Mouse (Mus musculus) kidney, embryonic 16.5 days (tissue): ENCODE measurements around the gene Glod4. TPM values are rescaled to one million over a fixed set of nuclear protein-coding genes. Genes with fewer than 3 reads are reported as not detected.

Source experiments
- ATAC-seq: fragments of 200-750 bp; cut with Nextera tagmentation; 2 replicates; pipeline ENCODE4 v1.8.0; 2017; ENCODE audit warnings: moderate TSS enrichment; ENCODE audit not compliant: low FRiP score, low TSS enrichment
- H3K27ac ChIP-seq: fragments of 300-500 bp; sonication (generic); 2 replicates; pipeline ENCODE4 v1.5.1; 2014; ENCODE audit warnings: low read length
- H3K27me3 ChIP-seq: fragments of 300-500 bp; sonication (generic); 2 replicates; pipeline ENCODE4 v1.6.1; 2014; ENCODE audit warnings: low read length, control low read depth, mixed read lengths; ENCODE audit not compliant: insufficient read depth
- H3K36me3 ChIP-seq: fragments of 300-500 bp; sonication (generic); 2 replicates; pipeline ENCODE4 v1.6.1; 2014; ENCODE audit warnings: low read length, control low read depth, mixed read lengths; ENCODE audit not compliant: insufficient read depth
- H3K4me1 ChIP-seq: fragments of 300-500 bp; sonication (generic); 2 replicates; pipeline ENCODE4 v1.6.1; 2014; ENCODE audit warnings: low read length, control low read depth, mixed read lengths; ENCODE audit not compliant: insufficient read depth
- H3K4me2 ChIP-seq: fragments of 300-500 bp; sonication (generic); replicated peaks from 2 replicates; pipeline ENCODE4 v1.6.1; 2014; ENCODE audit warnings: low read depth, low read length
- H3K4me3 ChIP-seq: fragments of 300-500 bp; sonication (generic); 2 replicates; pipeline ENCODE4 v1.5.1; 2014; ENCODE audit warnings: mild to moderate bottlenecking, low read length
- H3K9ac ChIP-seq: fragments of 300-500 bp; sonication (generic); replicated peaks from 2 replicates; pipeline ENCODE4 v1.6.1; 2014; ENCODE audit warnings: low read length
- H3K9me3 ChIP-seq: fragments of 300-500 bp; sonication (generic); 2 replicates; pipeline ENCODE4 v1.6.1; 2016; ENCODE audit warnings: low read length, control low read depth
- WGBS: fragments of 180-500 bp; shearing (Covaris S2); extraction: QIAGEN DNeasy Blood & Tissue Kit; methylation state at CpG from one replicate; pipeline ENCODE4 v1.1.7; 2014; 5-methylcytosine and 5-hydroxymethylcytosine counted together
- polyA plus RNA-seq: library from polyadenylated mRNA; unstranded; fragments of >200 nt; fragmentation: Nextera tagmentation; extraction: Ambion mirVana; gene quantifications from 2 replicates; pipeline ENCODE4 v1.2.1, GENCODE M21; 2015

Gene Glod4
- polyA plus RNA-seq, 1 experiment from 2014 or later, result 142 TPM

DNA sequence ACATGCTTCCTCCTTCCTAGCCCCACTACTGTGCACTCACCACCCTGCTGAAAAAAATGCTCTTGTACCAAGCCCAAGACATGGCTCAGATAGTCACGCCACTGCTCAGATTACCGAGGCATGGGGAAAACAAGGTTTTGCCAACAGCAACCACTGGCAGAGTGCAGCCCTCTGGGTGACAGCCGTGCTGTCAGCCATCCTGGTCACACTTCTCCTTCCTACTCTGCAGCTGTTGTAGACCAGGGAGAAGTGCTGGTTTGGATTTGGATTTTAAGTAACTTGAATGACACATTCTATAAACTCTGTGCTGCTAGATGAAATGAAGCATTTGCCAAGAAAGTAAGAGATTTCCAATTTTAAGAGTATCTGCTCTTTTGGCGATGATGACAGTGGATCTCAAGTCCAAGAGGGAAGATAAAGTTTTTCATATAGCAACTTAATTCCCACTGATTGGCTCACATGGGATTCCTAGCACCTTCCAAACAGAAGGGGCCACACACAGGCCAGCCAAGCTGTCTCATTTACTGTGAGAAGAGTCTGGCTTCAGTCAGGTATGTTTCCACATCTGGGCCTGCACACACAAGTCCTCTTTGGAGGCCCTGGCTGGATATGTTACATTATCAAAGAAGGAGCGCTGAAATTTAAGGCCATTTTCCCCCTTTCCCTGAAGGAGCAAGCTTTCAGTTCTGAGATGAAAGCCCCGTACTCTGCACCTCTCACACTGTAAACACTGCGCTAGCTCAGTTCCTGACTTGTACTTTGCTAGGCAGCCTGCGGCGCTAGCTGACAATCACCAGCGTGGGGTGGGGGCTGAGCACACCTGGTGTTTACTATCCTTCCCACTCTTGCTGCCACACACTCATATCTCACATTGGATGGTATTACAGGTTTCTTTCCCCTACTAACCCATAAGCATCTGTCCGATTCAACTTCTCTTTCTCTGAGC lies 136.7 kb downstream of the Glod4 start:
- H3K27me3 ChIP-seq, result no peaks in the 10 kb centered on the region
- H3K9me3 ChIP-seq, result no peaks in the 10 kb centered on the region
- no peak for ATAC-seq
- H3K4me3 ChIP-seq, result no peak overlapping the region
- WGBS, result 75% methylated on average over 11 of the region's 11 CpGs
- no peak overlapping the region for H3K27ac ChIP-seq
- no peaks in the 10 kb centered on the region for H3K36me3 ChIP-seq
- H3K9ac ChIP-seq, result no peak overlapping the region
- no peak overlapping the region for H3K4me2 ChIP-seq
- peaks cover 8% of the 10 kb centered on the region; the same call in 1 of the 2 replicates for H3K4me1 ChIP-seq

DNA sequence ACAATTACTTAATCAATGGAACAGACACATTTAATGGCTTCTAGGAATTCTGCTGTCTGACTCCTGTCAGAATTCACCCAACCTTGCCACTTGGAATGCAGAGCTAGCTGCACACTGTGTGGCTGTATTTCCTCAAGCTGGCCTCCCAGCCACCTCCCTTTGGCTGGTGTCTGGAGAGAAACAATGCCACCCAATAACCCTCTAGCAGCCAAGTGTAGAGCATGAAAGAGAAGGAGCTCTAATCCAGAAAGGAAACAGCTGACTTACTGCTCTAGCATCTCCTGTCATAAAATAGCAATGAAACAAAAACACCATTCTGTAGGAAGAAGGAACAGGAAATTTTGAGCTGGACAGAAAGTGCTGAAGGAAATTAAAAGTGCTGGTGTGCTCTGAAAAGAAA lies 142.4 kb downstream of the Glod4 start:
- Histone ChIP-seq H3K9me3 (no peaks in the 10 kb centered on the region), H3K27me3 (no peaks in the 10 kb centered on the region), H3K27ac (peak overlapping the region; percentile 64), H3K4me2 (no peak overlapping the region), H3K4me3 (no peak overlapping the region), H3K4me1 (peaks cover 34% of the 10 kb centered on the region), H3K36me3 (0 out of 2 replicates have a peak, but pooled peaks cover 2% of the 10 kb centered on the region), H3K9ac (no peak overlapping the region)
- no peak for ATAC-seq

- 18% methylated on average over 4 of the region's 4 CpGs for WGBS
- H3K4me1 ChIP-seq, result peaks cover 34% of the 10 kb centered on the region
- H3K27ac ChIP-seq, result peak overlapping the region; percentile 80
- H3K4me3 ChIP-seq, result no peak overlapping the region
- H3K9ac ChIP-seq, result no peak overlapping the region
- H3K36me3 ChIP-seq, result 0 out of 2 replicates have a peak, but pooled peaks cover 2% of the 10 kb centered on the region
- ATAC-seq, result peak; percentile 61; the same call in 1 of the 2 replicates
- no peak overlapping the region for H3K4me2 ChIP-seq
- H3K9me3 ChIP-seq, result no peaks in the 10 kb centered on the region
- no peaks in the 10 kb centered on the region for H3K27me3 ChIP-seq
Measured at GRCm38 (mm10) chr11:76099193-76099975, 144.1 kb downstream of the Glod4 start.

GRCm38 (mm10) chr11:76093610-76094009 lies 149.9 kb downstream of the Glod4 start:
- Histone ChIP-seq H3K36me3 (0 out of 2 replicates have a peak, but pooled peaks cover 2% of the 10 kb centered on the region), H3K9me3 (no peaks in the 10 kb centered on the region), H3K4me2 (no peak overlapping the region), H3K27me3 (no peaks in the 10 kb centered on the region), H3K9ac (no peak overlapping the region), H3K4me3 (no peak overlapping the region), H3K27ac (no peak overlapping the region), H3K4me1 (peaks cover 3% of the 10 kb centered on the region; the same call in 1 of the 2 replicates)
- ATAC-seq, result no peak
- WGBS, result 88% methylated on average over 8 of the region's 8 CpGs

- H3K4me1 ChIP-seq, result no peaks in the 10 kb centered on the region
- peaks cover 3% of the 10 kb centered on the region; the same call in 1 of the 2 replicates for H3K36me3 ChIP-seq
- H3K4me2 ChIP-seq, result no peak overlapping the region
- ATAC-seq, result no peak
- 70% methylated on average over 6 of the region's 6 CpGs for WGBS
- no peak overlapping the region for H3K4me3 ChIP-seq
- H3K9me3 ChIP-seq, result no peaks in the 10 kb centered on the region
- H3K27ac ChIP-seq, result no peak overlapping the region
- no peak overlapping the region for H3K9ac ChIP-seq
- no peaks in the 10 kb centered on the region for H3K27me3 ChIP-seq
Measured at GRCm38 (mm10) chr11:76089776-76090175, 153.7 kb downstream of the Glod4 start.

DNA sequence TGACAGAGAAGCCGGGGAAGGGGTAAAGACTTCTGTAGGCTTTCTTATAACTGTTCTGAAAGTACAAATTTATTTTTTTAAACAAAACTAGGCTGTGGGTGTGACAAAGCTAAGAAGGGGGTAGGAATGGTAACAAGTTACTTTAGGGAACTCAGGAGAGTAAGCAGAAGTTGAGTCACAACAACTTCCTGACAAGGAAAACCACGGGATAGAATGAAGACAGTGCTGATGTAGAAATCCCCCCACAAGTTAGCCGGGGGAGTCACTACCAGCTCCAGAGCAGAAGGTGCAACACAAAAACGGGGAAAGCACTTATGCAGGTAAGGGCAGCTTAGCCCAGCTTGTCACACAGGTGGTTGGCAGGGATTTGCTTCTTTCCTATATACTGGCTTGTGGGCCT lies 155.0 kb downstream of the Glod4 start:
- no peaks in the 10 kb centered on the region for H3K4me1 ChIP-seq
- WGBS, result 78% methylated on average over 4 of the region's 4 CpGs
- peaks cover 3% of the 10 kb centered on the region; the same call in 1 of the 2 replicates for H3K36me3 ChIP-seq
- H3K4me3 ChIP-seq, result no peak overlapping the region
- no peaks in the 10 kb centered on the region for H3K9me3 ChIP-seq
- no peak overlapping the region for H3K27ac ChIP-seq
- no peak overlapping the region for H3K9ac ChIP-seq
- H3K27me3 ChIP-seq, result no peaks in the 10 kb centered on the region
- H3K4me2 ChIP-seq, result no peak overlapping the region
- ATAC-seq, result no peak

DNA sequence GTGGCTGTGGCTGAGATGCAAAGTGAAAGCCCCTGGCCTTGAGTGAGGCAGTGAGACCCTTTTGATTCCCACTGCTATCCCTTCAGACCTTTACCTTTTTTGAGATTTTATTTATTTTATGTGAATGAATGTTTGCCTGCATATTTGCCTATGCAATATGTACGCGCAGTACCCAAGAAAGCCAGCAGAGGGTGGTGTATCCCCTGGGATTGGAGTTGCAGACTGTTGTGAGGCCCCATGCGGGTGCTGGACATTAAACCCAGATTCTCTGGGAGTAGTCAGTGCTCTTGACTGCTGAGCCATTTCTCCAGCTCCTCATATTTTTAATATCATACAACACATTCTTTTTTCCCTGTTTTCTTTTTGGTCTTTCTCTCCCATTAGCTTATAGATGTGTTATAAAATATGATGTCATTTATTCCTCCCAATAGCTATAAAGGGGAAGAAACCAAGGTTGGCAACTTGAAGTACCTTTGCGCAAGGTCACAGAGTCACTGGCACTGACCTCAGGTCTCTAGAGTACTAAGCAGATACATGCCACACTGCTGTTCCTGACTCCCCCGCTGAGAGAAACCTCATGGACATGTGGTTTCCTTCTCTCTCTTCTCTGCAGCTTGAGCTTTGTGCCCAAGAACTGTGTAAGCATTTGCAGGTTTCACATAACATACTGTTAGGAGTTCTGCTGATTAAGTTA lies 157.5 kb downstream of the Glod4 start:
- no peak overlapping the region for H3K27ac ChIP-seq
- ATAC-seq, result no peak
- no peak overlapping the region for H3K9ac ChIP-seq
- H3K4me2 ChIP-seq, result no peak overlapping the region
- H3K9me3 ChIP-seq, result no peaks in the 10 kb centered on the region
- WGBS, result 82% methylated on average over 5 of the region's 5 CpGs
- H3K4me3 ChIP-seq, result no peak overlapping the region
- H3K27me3 ChIP-seq, result no peaks in the 10 kb centered on the region
- peaks cover 8% of the 10 kb centered on the region; the same call in 1 of the 2 replicates for H3K36me3 ChIP-seq
- no peaks in the 10 kb centered on the region for H3K4me1 ChIP-seq

DNA sequence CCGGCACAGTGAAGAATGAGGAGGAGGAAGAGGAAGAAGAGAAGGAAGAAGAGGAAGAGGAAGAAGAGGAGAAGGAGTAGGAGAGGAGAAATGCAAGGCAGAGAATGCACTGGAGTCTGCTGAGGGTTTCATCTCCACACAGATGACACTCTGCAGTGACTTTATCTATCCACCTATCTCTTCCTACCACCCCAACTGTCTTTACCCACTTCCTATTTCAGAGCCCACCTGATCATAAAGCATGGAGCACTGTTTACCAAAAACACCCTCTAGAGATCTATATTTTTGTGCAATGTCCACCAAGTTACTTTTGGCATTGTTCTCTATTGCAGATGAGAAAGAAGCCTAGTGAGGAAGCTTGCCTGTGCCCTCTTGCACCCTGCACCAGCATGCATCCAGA lies 158.6 kb downstream of the Glod4 start:
- no peak for ATAC-seq
- H3K4me2 ChIP-seq, result no peak overlapping the region
- H3K4me1 ChIP-seq, result no peaks in the 10 kb centered on the region
- H3K27me3 ChIP-seq, result no peaks in the 10 kb centered on the region
- H3K4me3 ChIP-seq, result no peak overlapping the region
- WGBS, result 78% methylated on average over 1 of the region's 1 CpGs
- H3K9me3 ChIP-seq, result no peaks in the 10 kb centered on the region
- peaks cover 8% of the 10 kb centered on the region; the same call in 1 of the 2 replicates for H3K36me3 ChIP-seq
- no peak overlapping the region for H3K9ac ChIP-seq
- no peak overlapping the region for H3K27ac ChIP-seq

DNA sequence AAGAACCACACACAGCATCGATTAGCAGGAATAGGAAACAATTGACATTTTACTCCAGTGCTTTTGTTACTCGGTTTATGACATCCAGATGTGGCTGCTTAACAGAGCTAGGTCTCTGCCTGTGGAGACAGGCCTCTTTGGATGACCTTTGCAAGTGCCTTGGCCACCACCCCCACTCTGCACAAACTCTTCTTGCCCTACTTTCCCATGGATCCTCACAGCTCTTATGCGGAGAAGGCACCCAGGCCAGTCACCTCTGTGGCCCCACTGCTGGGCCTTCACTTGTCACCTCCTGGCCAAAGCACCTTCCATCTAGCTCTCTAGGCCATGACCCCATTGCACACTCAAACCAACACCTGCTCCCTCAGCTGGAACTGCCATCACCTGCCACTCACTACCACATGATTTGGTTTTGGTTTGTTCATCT lies 159.6 kb downstream of the Glod4 start:
- Histone ChIP-seq H3K9me3 (no peaks in the 10 kb centered on the region), H3K4me3 (no peak overlapping the region), H3K27ac (no peak overlapping the region), H3K4me1 (no peaks in the 10 kb centered on the region), H3K27me3 (no peaks in the 10 kb centered on the region), H3K36me3 (peaks cover 8% of the 10 kb centered on the region; the same call in 1 of the 2 replicates), H3K9ac (no peak overlapping the region), H3K4me2 (no peak overlapping the region)
- ATAC-seq, result no peak
- 34% methylated on average over 3 of the region's 3 CpGs for WGBS
